Mouse (Mus musculus) intestine, postnatal 0 days (tissue): ENCODE data around the gene Wbp11. TPM values are rescaled to one million over a fixed set of nuclear protein-coding genes. Genes with fewer than 3 reads are reported as not detected.

Experiments
- ATAC-seq: fragments of 200-750 bp; cut with Nextera tagmentation; 2 replicates; pipeline ENCODE4 v1.8.0; 2017; ENCODE audit warnings: mild to moderate bottlenecking, moderate TSS enrichment, moderate library complexity
- H3K27ac ChIP-seq: fragments of 300-500 bp; sonication (generic); 2 replicates; pipeline ENCODE4 v1.5.1; 2014; ENCODE audit warnings: mild to moderate bottlenecking, low read depth, low read length, moderate library complexity
- H3K27me3 ChIP-seq: fragments of 300-500 bp; sonication (generic); replicated peaks from 2 replicates; pipeline ENCODE4 v1.6.1; 2014; ENCODE audit warnings: low read length, mixed read lengths; ENCODE audit not compliant: control insufficient read depth, insufficient read depth
- H3K36me3 ChIP-seq: fragments of 300-500 bp; sonication (generic); 2 replicates; pipeline ENCODE4 v1.6.1; 2014; ENCODE audit warnings: mild to moderate bottlenecking, moderate library complexity; ENCODE audit not compliant: control insufficient read depth, insufficient read depth
- H3K4me1 ChIP-seq: fragments of 300-500 bp; sonication (generic); replicated peaks from 2 replicates; pipeline ENCODE4 v1.6.1; 2014; ENCODE audit warnings: antibody characterized with exemption, low read length, mixed read lengths; ENCODE audit not compliant: control insufficient read depth, insufficient read depth
- H3K4me2 ChIP-seq: fragments of 300-500 bp; sonication (generic); replicated peaks from 2 replicates; pipeline ENCODE4 v1.6.1; 2014; ENCODE audit warnings: low read depth, mild to moderate bottlenecking, moderate library complexity
- H3K4me3 ChIP-seq: fragments of 300-500 bp; sonication (generic); 2 replicates; pipeline ENCODE4 v1.5.1; 2014; ENCODE audit warnings: low read depth, low read length
- H3K9ac ChIP-seq: fragments of 300-500 bp; sonication (generic); 2 replicates; pipeline ENCODE4 v1.6.1; 2014; ENCODE audit warnings: mild to moderate bottlenecking, low read depth, low read length
- H3K9me3 ChIP-seq: fragments of 300-500 bp; sonication (generic); 2 replicates; pipeline ENCODE4 v1.6.1; 2016; ENCODE audit warnings: mixed run types; ENCODE audit not compliant: control insufficient read depth
- CTCF ChIP-seq: sonication (generic); IDR thresholded peaks from 2 replicates; pipeline ENCODE4 v1.5.1; 2016; ENCODE audit warnings: low read depth, mild to moderate bottlenecking, control low read depth, antibody characterized with exemption, moderate library complexity
- WGBS: fragments of 180-500 bp; shearing (Covaris S2); extraction: QIAGEN DNeasy Blood & Tissue Kit; methylation state at CpG from one replicate; pipeline ENCODE4 v1.1.7; 2014; 5-methylcytosine and 5-hydroxymethylcytosine counted together
- polyA plus RNA-seq: library from polyadenylated mRNA; unstranded; fragments of >200 nt; fragmentation: Nextera tagmentation; extraction: Ambion mirVana; gene quantifications from 2 replicates; pipeline ENCODE4 v1.2.1, GENCODE M21; 2015

Gene Wbp11
- polyA plus RNA-seq, 1 experiment from 2014 or later = 41.4 TPM

DNA sequence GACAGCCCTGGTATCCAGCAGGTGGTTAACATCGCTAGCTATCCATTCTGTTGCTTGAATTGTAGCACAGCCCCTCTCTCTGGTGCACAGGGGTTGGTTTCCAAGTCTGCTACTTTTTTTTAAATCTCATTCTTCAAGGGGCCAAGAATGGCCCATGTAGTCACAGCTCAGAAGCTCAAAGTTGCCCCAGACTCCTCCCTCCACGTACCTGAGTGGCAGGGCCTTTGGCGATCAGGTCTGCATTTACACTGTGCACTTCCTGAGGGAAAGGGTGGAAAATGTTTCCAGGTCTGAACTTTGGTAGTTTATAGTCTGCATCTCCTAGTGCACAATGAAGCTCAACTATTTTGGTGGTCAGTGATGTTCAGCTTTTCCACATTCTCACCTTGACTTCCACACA, 19.2 kb upstream of the Wbp11 start:
- no peaks in the 10 kb centered on the region for H3K4me1 ChIP-seq
- no peak overlapping the region for H3K4me3 ChIP-seq
- WGBS = 90% methylated on average over 3 of the region's 3 CpGs
- no peak overlapping the region for H3K27ac ChIP-seq
- no peak overlapping the region for H3K9ac ChIP-seq
- H3K9me3 ChIP-seq = no peaks in the 10 kb centered on the region
- no peaks in the 10 kb centered on the region for H3K36me3 ChIP-seq
- TF ChIP-seq CTCF = no peak
- no peaks in the 10 kb centered on the region for H3K27me3 ChIP-seq
- ATAC-seq = no peak
- no peak overlapping the region for H3K4me2 ChIP-seq

DNA sequence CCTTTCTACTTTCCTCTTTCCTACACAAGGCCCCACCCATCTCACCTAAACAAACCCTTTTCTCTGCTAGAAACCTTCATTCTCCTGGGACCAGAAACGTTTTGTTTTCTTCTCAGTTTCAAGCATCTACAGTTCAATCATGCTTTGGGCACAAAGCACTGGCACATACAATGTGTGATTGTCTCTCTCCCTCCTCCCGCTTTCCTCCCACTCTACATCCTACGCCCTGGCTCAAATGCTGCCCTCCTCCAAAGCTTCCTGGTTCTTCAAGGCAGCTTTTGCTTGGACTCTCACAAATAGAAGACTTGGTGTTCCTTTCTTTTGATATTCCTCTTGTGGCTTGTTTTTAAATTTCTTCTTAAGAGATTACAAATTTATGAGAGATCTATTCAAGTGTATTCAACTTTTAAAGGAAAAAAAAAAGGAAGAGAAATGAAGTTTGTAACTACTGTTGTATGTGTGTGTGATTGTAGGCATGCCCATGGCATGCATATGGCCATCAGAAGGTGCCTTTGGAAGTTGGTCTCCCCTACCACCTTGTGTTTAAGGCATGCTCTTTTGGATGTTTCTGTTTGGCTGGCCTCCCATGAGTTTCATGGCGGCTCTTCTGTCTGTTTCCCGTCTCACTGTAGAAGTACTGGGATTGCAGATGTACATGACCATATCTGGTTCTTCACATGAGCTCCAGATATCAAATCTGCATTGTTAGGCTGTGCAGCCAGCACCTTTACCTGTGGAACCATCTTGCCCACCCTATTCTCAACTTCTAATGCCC, 17.9 kb upstream of the Wbp11 start:
- Histone ChIP-seq H3K27me3 (no peaks in the 10 kb centered on the region), H3K36me3 (no peaks in the 10 kb centered on the region), H3K4me1 (no peaks in the 10 kb centered on the region), H3K9ac (no peak overlapping the region), H3K9me3 (no peaks in the 10 kb centered on the region), H3K4me3 (no peak overlapping the region), H3K27ac (no peak overlapping the region), H3K4me2 (no peak overlapping the region)
- ATAC-seq = no peak
- no peak for TF ChIP-seq CTCF
- 76% methylated on average over 5 of the region's 5 CpGs for WGBS

DNA sequence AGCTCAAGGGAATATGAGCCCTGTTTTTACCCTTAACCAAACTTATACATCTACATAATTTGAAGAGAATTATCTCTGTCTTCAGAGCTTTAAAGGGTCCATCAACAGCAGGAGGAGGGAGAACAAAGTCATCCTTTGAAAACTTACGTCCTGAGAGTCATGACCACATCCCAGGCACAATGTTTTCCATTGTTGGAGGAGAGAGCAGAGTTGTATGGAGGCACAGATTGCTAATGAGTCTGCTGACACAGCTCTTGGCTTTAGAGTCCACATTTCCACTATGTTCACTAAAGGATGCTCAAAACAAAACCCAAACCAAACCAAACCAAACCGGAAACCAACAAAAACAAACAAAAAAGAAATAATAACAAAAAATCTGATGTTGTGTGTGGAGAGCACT, 16.9 kb upstream of the Wbp11 start:
- no peak for ATAC-seq
- no peaks in the 10 kb centered on the region for H3K9me3 ChIP-seq
- H3K4me3 ChIP-seq = no peak overlapping the region
- H3K27ac ChIP-seq = no peak overlapping the region
- no peaks in the 10 kb centered on the region for H3K27me3 ChIP-seq
- no peaks in the 10 kb centered on the region for H3K36me3 ChIP-seq
- WGBS = 72% methylated on average over 2 of the region's 2 CpGs
- no peak for TF ChIP-seq CTCF
- no peak overlapping the region for H3K4me2 ChIP-seq
- no peak overlapping the region for H3K9ac ChIP-seq
- no peaks in the 10 kb centered on the region for H3K4me1 ChIP-seq

DNA sequence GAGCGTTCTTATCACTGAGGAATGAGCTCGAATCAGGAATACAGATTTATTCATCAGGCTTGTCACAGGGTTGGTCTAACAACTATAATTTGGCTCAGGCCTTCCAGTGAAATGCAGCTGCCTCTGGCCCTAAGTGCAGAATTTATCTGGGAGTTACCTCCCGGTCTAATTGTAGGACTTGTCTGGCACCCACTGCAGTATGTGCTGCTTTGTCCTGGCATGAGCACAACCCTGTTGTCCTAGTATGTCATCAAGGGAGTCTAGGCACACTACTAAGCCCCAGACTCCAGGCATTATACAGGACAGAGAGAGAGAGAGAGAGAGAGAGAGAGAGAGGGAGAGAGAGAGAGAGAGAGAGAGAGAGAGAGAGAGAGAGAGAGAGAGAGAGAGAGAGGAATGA, 9.3 kb upstream of the Wbp11 start:
- 84% methylated on average over 3 of the region's 3 CpGs for WGBS

DNA sequence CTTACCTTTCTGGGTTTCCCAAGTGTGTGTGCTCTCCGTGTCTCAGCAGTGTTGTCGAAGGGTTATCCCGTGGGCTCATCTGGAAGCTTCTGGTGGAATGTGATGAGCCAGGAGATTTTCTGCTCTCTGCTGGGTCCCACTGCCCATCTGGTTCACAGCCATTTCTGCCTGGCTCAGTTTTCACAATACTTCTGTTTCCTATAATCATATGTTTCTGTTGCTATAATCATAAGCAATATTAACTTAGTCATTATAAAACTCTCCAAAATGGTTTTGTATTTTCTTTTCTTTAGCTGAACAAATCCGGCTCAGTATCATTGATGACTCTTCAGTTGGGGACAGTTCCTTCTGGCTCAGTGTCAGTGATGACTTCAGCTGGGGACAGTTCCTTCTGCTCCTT, 7.3 kb upstream of the Wbp11 start, which contains the start of gene Smco3:
TSS of gene Smco3 (minus strand) at position 101 of the 400 bp plus-strand sequence.
- Histone ChIP-seq H3K9ac (no peak within 1 kb of the TSS), H3K27ac (no peak within 1 kb of the TSS), H3K4me1 (no peaks in the 10 kb centered on the region), H3K27me3 (no peaks in the 10 kb centered on the region), H3K4me3 (no peak within 1 kb of the TSS), H3K9me3 (no peaks in the 10 kb centered on the region), H3K4me2 (no peak within 1 kb of the TSS), H3K36me3 (no peaks in the 10 kb centered on the region)
- ATAC-seq = no peak
- 47% methylated on average over 4 of the region's 4 CpGs for WGBS
- TF ChIP-seq CTCF = no peak

More for the DNA sequence above, 9.3 kb upstream of the Wbp11 start:
- Histone ChIP-seq H3K4me3 (no peak overlapping the region), H3K4me2 (no peak overlapping the region), H3K27me3 (no peaks in the 10 kb centered on the region), H3K9me3 (no peaks in the 10 kb centered on the region), H3K27ac (no peak overlapping the region), H3K9ac (no peak overlapping the region), H3K4me1 (no peaks in the 10 kb centered on the region), H3K36me3 (no peaks in the 10 kb centered on the region)
- no peak for ATAC-seq
- TF ChIP-seq CTCF = no peak

DNA sequence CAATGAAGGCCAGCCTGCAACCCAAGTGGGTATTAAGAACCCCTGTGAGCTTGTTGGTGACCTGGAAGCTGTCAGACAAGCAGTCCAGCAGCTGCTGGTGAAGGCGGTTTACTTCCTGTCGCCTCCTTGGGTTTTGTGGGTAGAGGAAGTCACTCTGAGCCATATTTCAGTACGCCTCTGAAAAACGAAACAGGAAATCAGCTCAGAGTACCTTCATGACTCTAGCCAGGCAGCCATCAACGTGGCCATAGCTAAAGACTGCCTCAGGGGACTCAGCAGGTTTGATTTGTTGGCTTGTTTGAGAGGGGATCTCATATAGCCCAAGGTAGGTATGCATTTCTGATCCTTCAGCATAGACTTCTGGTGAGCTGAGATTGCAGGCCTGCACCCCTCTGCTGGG, 3.7 kb upstream of the Wbp11 start:
- Histone ChIP-seq H3K9me3 (no peaks in the 10 kb centered on the region), H3K4me2 (no peak overlapping the region), H3K36me3 (no peaks in the 10 kb centered on the region), H3K27ac (no peak overlapping the region), H3K4me3 (no peak overlapping the region), H3K4me1 (peaks cover 4% of the 10 kb centered on the region; the same call in 1 of the 2 replicates), H3K27me3 (no peaks in the 10 kb centered on the region), H3K9ac (no peak overlapping the region)
- WGBS = 64% methylated on average over 5 of the region's 5 CpGs
- no peak for TF ChIP-seq CTCF
- ATAC-seq = no peak
